Mouse (Mus musculus) C2C12 (cell line): ENCODE measurements at regions not wholly inside any gene's neighbourhood (a gene's known extent, or its start where the extent isn't known, plus 50 kb on each side); places are given as distances from the start of the nearest gene placed in this dataset.

ENCODE experiments used
- CEBPB ChIP-seq: IDR thresholded peaks from one replicate; pipeline ENCODE4 v1.6.1; 2011; ENCODE audit warnings: low read depth, mild to moderate bottlenecking, control low read depth, moderate library complexity
- CTCF ChIP-seq: IDR thresholded peaks from one replicate; pipeline ENCODE4 v1.5.1; 2011; ENCODE audit not compliant: control insufficient read depth, insufficient read depth, insufficient read length
- FOSL1 ChIP-seq: IDR thresholded peaks from one replicate; pipeline ENCODE4 v1.8.0; 2011; ENCODE audit warnings: mild to moderate bottlenecking, low read length; ENCODE audit not compliant: poor library complexity, insufficient read depth, severe bottlenecking
- MAX ChIP-seq: IDR thresholded peaks from one replicate; pipeline ENCODE4 v1.6.1; 2011; ENCODE audit warnings: mild to moderate bottlenecking, control low read depth
- MYOD1 ChIP-seq: IDR thresholded peaks from one replicate; pipeline ENCODE4 v1.6.1; 2011; ENCODE audit warnings: low read depth; ENCODE audit not compliant: control insufficient read depth, insufficient read length
- MYOG ChIP-seq: IDR thresholded peaks from one replicate; pipeline ENCODE4 v1.6.1; 2011; ENCODE audit not compliant: control insufficient read depth, insufficient read length; ENCODE audit errors: extremely low read depth
- USF1 ChIP-seq: IDR thresholded peaks from one replicate; pipeline ENCODE4 v1.6.1; 2011; ENCODE audit warnings: low read depth, mild to moderate bottlenecking, control low read depth, moderate library complexity

DNA sequence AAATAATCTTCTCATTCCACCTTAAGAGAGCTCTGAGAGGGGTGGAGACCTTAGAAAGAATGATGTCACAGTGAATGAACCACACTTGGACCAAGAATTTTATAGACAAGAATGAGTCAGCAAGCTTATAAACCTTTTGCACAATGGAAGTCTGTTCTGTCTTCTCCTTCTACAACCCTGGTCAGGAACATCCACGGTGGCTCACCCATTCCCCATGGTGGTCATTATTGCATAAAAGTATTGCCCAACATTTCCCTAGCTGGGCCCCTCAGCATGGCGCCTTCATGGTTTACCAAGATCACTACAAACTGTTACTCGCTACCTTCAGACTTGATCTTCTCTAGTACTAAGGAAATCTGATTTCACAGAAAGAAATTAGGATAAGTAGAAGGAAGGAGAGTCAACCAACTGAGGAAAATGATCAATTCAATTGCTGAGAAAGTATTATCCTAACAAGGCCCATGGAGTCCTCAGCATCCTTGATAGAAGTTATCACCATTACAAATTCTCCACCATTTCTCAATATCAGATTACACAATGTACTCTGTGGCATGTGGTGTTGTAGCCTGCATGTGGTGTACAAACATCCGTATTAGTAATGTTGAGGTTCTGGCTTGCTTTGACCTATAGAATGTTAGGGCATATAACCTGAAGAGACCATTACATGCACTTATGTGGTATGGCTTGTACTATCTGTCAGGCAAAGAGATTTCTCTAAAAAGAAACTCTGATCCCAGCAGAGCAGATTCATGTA is 165.1 kb upstream of the Serpine2 start:
- TF ChIP-seq CTCF (no peak), CEBPB (peak; percentile 87), MYOG (no peak), MAX (no peak), USF1 (no peak), FOSL1 (no peak), MYOD1 (no peak)
